Mouse (Mus musculus): ENCODE measurements around the gene Tsen2.

Tsen2 gene

GRCm38 (mm10) chr6:115544442-115544970 lies at the start of gene Tsen2:
Gene Tsen2, plus strand, starts transcription at chr6:115544664.
- DNase-seq (ENCODE audit: low spot score), result peak; percentile 98

- DNase-seq (ENCODE audit: low spot score), result peak; percentile 70
Observed at GRCm38 (mm10) chr6:115499540-115499939, 44.9 kb upstream of the Tsen2 start.

GRCm38 (mm10) chr6:115500234-115500633 lies 44.2 kb upstream of the Tsen2 start:
- DNase-seq (ENCODE audit: low spot score), result no peak

- DNase-seq (ENCODE audit: low spot score), result no peak
Observed at GRCm38 (mm10) chr6:115501131-115501530, 43.3 kb upstream of the Tsen2 start.

GRCm38 (mm10) chr6:115503038-115503437 lies 41.4 kb upstream of the Tsen2 start:
- DNase-seq (ENCODE audit: low spot score), result no peak

- no peak for DNase-seq (ENCODE audit: low spot score)
Observed at GRCm38 (mm10) chr6:115503549-115504159, 40.8 kb upstream of the Tsen2 start.

- no peak for DNase-seq (ENCODE audit: low spot score)
Observed at GRCm38 (mm10) chr6:115504160-115504558, 40.3 kb upstream of the Tsen2 start.

GRCm38 (mm10) chr6:115504915-115505314 lies 39.5 kb upstream of the Tsen2 start:
- DNase-seq (ENCODE audit: low spot score), result no peak

- no peak for DNase-seq (ENCODE audit: low spot score)
Observed at GRCm38 (mm10) chr6:115506425-115506824, 38.0 kb upstream of the Tsen2 start.

- no peak for DNase-seq (ENCODE audit: low spot score)
Observed at GRCm38 (mm10) chr6:115511447-115511846, 33.0 kb upstream of the Tsen2 start.

- DNase-seq (ENCODE audit: low spot score), result no peak
Observed at GRCm38 (mm10) chr6:115513207-115513606, 31.3 kb upstream of the Tsen2 start.

- DNase-seq (ENCODE audit: low spot score), result no peak
Observed at GRCm38 (mm10) chr6:115517904-115518303, 26.6 kb upstream of the Tsen2 start.

- DNase-seq (ENCODE audit: low spot score), result no peak
Observed at GRCm38 (mm10) chr6:115518352-115518751, 26.1 kb upstream of the Tsen2 start.

GRCm38 (mm10) chr6:115519275-115519699 lies 25.2 kb upstream of the Tsen2 start:
- DNase-seq (ENCODE audit: low spot score), result no peak

- no peak for DNase-seq (ENCODE audit: low spot score)
Observed at GRCm38 (mm10) chr6:115521923-115522322, 22.5 kb upstream of the Tsen2 start.

- DNase-seq (ENCODE audit: low spot score), result no peak
Observed at GRCm38 (mm10) chr6:115522691-115523146, 21.7 kb upstream of the Tsen2 start.

- no peak for DNase-seq (ENCODE audit: low spot score)
Observed at GRCm38 (mm10) chr6:115523201-115523600, 21.3 kb upstream of the Tsen2 start.

- no peak for DNase-seq (ENCODE audit: low spot score)
Observed at GRCm38 (mm10) chr6:115524449-115524990, 19.9 kb upstream of the Tsen2 start.

- no peak for DNase-seq (ENCODE audit: low spot score)
Observed at GRCm38 (mm10) chr6:115527418-115527817, 17.0 kb upstream of the Tsen2 start.

GRCm38 (mm10) chr6:115528372-115528771 lies 16.1 kb upstream of the Tsen2 start:
- DNase-seq (ENCODE audit: low spot score), result no peak

- no peak for DNase-seq (ENCODE audit: low spot score)
Observed at GRCm38 (mm10) chr6:115534617-115535016, 9.8 kb upstream of the Tsen2 start.

- DNase-seq (ENCODE audit: low spot score), result no peak
Observed at GRCm38 (mm10) chr6:115536169-115536568, 8.3 kb upstream of the Tsen2 start.

GRCm38 (mm10) chr6:115538645-115539429 lies 5.6 kb upstream of the Tsen2 start:
- DNase-seq (ENCODE audit: low spot score), result peak; percentile 86
